Mouse (Mus musculus) lung, adult 2 months (tissue): Measurements from ENCODE around the gene Kxd1. TPM values are rescaled to one million over a fixed set of nuclear protein-coding genes. Genes with fewer than 3 reads are reported as not detected.

ENCODE experiments used
- DNase-seq: peaks from one replicate; pipeline ENCODE4 v3.0.0; 2022
- H3K4me1 ChIP-seq: fragments of 200-500 bp; 2 replicates; pipeline ENCODE4 v1.6.1; 2011; ENCODE audit warnings: low read length; ENCODE audit not compliant: control insufficient read depth, insufficient read depth
- H3K4me3 ChIP-seq: fragments of 200-500 bp; replicated peaks from 2 replicates; pipeline ENCODE3; 2011; ENCODE audit warnings: low read depth, mild to moderate bottlenecking, control low read depth, low read length; ENCODE audit errors: extremely low read depth
- CTCF ChIP-seq: fragments of 200-500 bp; IDR thresholded peaks from 2 replicates; pipeline ENCODE4 v1.5.1; 2011; ENCODE audit warnings: mild to moderate bottlenecking, low read length, control low read depth; ENCODE audit not compliant: insufficient read depth
- POLR2A ChIP-seq: fragments of 200-500 bp; IDR thresholded peaks from 2 replicates; pipeline ENCODE4 v1.6.1; 2011; ENCODE audit warnings: low read depth, mild to moderate bottlenecking, control low read depth, low read length, borderline replicate concordance; ENCODE audit errors: extremely low read depth
- WGBS: fragments of 180-500 bp; shearing (Covaris S2); methylation state at CpG from one replicate; pipeline ENCODE4 v1.1.7; 2018; 5-methylcytosine and 5-hydroxymethylcytosine counted together
- polyA plus RNA-seq: library from polyadenylated mRNA; depleted of rRNA; stranded (reverse); fragments of >200 nt; gene quantifications from 2 replicates; pipeline ENCODE4 v1.2.3, GENCODE M21; 2012

The Kxd1 gene
- polyA plus RNA-seq, 1 experiment = 54.6 TPM

DNA sequence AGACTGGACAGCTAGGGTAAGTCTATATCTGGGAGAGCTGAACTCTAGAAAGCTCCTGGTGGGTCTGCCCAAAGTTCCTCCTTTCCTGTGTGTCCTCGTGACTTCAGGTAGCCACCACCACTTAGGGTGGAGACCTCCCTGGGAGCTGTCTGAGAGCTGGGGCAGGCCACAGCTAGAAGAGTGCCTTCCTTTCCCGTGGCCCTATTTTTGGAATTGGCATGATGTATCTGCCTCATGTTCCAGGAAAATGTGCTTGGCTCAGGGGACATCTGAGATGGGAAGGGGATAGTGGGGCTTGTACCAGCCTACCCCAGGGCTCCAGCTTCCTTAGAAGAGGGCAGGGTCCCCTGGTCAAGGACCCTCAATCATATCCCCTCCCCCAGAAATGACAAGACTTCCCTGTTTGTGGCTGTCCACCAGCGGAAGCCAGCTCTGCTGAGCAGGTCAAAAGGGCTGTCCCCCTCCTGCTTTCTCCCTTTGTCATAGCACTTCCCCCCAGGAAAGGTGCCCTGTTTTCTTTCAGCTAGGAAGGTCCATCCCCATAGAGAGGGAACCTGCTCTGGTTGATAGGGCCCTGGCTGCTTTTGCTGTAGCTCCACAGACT is 23.9 kb upstream of the Kxd1 start:
- Histone ChIP-seq H3K4me1 (peaks cover 35% of the 10 kb centered on the region), H3K4me3 (no peak overlapping the region)
- 16% methylated on average over 3 of the region's 3 CpGs for WGBS
- TF ChIP-seq POLR2A = no peak
- no peak for TF ChIP-seq CTCF
- no peak for DNase-seq

GRCm38 (mm10) chr8:70549412-70550184 is 21.8 kb upstream of the Kxd1 start:
- WGBS = 86% methylated on average over 10 of the region's 10 CpGs
- TF ChIP-seq CTCF = no peak
- no peak for TF ChIP-seq POLR2A
- DNase-seq = no peak
- Histone ChIP-seq H3K4me1 (peaks cover 40% of the 10 kb centered on the region), H3K4me3 (no peak overlapping the region)

DNA sequence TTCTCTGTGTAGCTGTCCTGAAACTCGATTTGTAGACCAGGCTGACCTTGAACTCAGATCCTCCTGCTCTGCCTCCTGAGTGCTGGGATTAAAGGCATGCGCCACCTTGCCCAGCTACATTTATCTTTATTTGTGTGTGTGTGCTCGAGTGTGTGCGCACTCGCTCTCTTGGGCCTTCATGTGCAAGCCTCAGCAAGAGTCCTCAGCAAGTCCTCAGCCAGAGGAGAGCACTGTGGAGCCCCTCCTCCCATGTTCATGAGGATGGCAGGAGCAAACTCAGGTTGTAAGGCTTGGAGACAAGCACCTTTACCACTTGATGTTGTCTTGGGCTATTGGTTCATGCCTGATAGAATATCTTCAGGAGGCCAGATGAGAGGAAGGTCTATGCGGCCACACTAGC is 20.0 kb upstream of the Kxd1 start:
- H3K4me1 ChIP-seq = peaks cover 35% of the 10 kb centered on the region
- WGBS = 79% methylated on average over 6 of the region's 6 CpGs
- TF ChIP-seq CTCF (no peak), POLR2A (no peak)
- no peak for DNase-seq
- H3K4me3 ChIP-seq = no peak overlapping the region

- WGBS = 74% methylated on average over 4 of the region's 4 CpGs
- Histone ChIP-seq H3K4me1 (peaks cover 24% of the 10 kb centered on the region), H3K4me3 (no peak overlapping the region)
- TF ChIP-seq CTCF (no peak), POLR2A (no peak)
- DNase-seq = no peak
Observed at GRCm38 (mm10) chr8:70546412-70546811, 18.7 kb upstream of the Kxd1 start.

GRCm38 (mm10) chr8:70544200-70544687 is 16.5 kb upstream of the Kxd1 start:
- no peak for TF ChIP-seq POLR2A
- peak; percentile 46 for TF ChIP-seq CTCF
- no peak for DNase-seq
- 13% methylated on average over 6 of the region's 6 CpGs for whole genome bisulfite sequencing
- Histone ChIP-seq H3K4me1 (peaks cover 29% of the 10 kb centered on the region), H3K4me3 (no peak overlapping the region)

DNA sequence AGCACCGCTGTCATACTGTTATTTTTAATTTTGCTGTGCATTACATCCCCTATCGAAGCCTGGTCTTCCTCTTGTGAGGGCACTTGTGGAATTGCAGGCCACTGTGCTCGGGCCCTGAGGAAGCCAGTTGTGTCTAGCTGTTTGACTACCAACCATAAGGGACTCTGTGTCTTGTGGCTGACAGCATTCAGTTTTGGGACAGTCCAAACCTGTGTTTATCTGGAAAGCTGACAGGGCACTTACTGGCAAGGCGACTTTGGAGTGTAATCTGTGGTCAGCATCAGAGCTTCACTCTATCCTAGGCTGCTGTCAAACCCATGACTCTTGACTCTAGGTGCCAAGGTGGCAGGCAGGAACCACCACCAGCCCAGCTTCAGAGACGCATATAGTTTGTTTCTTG is 13.3 kb upstream of the Kxd1 start:
- 44% methylated on average over 5 of the region's 5 CpGs for WGBS
- peak overlapping the region; percentile 3 for H3K4me3 ChIP-seq
- peaks cover 26% of the 10 kb centered on the region; the same call in 1 of the 2 replicates for H3K4me1 ChIP-seq
- no peak for DNase-seq
- no peak for TF ChIP-seq CTCF
- TF ChIP-seq POLR2A = no peak

DNA sequence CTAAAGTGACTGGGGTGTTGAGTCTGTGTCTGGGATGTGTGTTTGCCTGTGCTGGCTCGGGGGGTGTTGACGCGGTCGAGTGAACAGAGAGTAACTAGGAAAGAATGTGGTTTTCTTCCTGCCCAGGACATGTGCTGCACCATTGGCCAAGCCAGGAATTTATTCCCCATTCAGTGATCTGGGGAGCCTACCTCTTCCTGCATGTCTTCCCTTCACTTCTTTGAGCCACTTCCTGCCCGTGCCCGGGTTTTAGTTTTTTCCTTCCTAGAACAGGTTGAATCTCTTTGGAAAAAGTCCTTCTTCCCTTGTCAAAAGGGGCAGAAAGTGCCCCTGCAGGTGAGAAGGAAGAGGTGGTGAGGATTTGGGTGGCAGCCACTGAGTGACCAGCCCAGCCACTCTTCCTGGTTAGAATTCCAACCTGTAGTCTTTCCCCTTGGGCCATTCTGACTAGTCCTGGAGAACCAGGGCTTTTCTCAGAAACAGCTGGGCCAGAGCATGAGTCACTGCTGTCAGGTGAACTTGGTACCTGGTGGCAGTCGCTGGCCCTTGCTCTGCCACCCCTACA is 12.8 kb upstream of the Kxd1 start:
- Histone ChIP-seq H3K4me3 (peak overlapping the region; percentile 91), H3K4me1 (peaks cover 26% of the 10 kb centered on the region; the same call in 1 of the 2 replicates)
- WGBS = 12% methylated on average over 7 of the region's 7 CpGs
- TF ChIP-seq POLR2A (no peak), CTCF (no peak)
- DNase-seq = no peak

DNA sequence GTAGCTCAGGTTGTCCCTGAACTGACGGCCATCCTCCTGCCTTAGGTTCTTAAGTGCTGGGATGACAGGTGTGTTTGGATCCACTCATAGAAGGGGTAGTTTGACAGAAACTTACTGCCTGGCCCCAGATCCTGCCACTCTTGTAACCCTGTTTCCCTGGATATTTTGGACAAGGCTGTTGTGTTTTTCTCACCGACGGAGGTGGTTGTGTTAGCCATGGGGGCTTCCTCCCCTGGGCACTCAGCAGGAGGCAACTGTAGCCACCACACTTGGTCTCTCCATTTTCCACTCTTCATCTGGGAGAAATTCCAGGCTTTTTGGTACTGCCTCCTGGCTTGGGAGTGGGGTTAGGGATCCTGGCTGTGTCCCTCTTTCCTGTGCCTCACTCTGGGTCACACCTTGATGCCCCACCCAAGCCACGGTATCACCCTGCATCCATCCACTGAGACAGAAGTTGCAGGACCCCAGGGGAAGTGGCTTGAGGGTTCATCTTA is 12.3 kb upstream of the Kxd1 start:
- no peak for TF ChIP-seq POLR2A
- no peak for TF ChIP-seq CTCF
- 4% methylated on average over 4 of the region's 4 CpGs for WGBS
- Histone ChIP-seq H3K4me3 (peak overlapping the region; percentile 91), H3K4me1 (peaks cover 25% of the 10 kb centered on the region; the same call in 1 of the 2 replicates)
- no peak for DNase-seq

- under 1% methylated on average over 58 of the region's 58 CpGs for WGBS
- peak; percentile 93; the same call in 1 of the 2 replicates for TF ChIP-seq POLR2A
- no peak for TF ChIP-seq CTCF
- Histone ChIP-seq H3K4me1 (peaks cover 21% of the 10 kb centered on the region; the same call in 1 of the 2 replicates), H3K4me3 (peak within 1 kb of the TSS; percentile 91)
- DNase-seq = peak; percentile 98
Observed at GRCm38 (mm10) chr8:70539077-70539813, 11.5 kb upstream of the Kxd1 start, which contains the start of gene Ell. TSS of gene Ell (plus strand) at chr8:70539457.
